Mouse (Mus musculus): ENCODE measurements around the gene Pcnx2. TPM values are rescaled to one million over a fixed set of nuclear protein-coding genes. Genes with fewer than 3 reads are reported as not detected.

Pcnx2 gene
- total and polyA plus RNA-seq, 3 experiments: not detected

GRCm38 (mm10) chr8:125727797-125728196 is 170.3 kb downstream of the Pcnx2 start:
- H3K4me2 ChIP-seq (ENCODE audit: insufficient read depth, low read depth, poor library complexity, severe bottlenecking): no peak overlapping the region
- peaks cover 7 to 21% of the 10 kb centered on the region in 2 experiments for H3K4me1 ChIP-seq (ENCODE audit: control insufficient read depth in 1 of 2, insufficient read depth in 2 of 2)
- DNase-seq (ENCODE audit: extremely low read depth): no peak
- dilution Hi-C loops (cut with MboI; ENCODE audit: extremely low pct_ligation_motif_present, extremely low pct_unique_long_range_greater_than_20kb, low sequenced_read_pairs) (no loop called here), in situ Hi-C loops (cut with MboI; ENCODE audit: low pct_ligation_motif_present, low pct_unique_long_range_greater_than_20kb, low sequenced_read_pairs) (no loop called here)
- H3K27ac ChIP-seq (ENCODE audit: insufficient read depth, low read depth): no peak overlapping the region
- H3K4me3 ChIP-seq (replicated peaks in 1 of 3; ENCODE audit: low read depth in 2 of 3, low read length in 2 of 3, poor library complexity in 1 of 3): no peak overlapping the region
- H3K9me3 ChIP-seq (replicated peaks; ENCODE audit: low read length): no peaks in the 10 kb centered on the region
- no peaks in the 10 kb centered on the region for H3K36me3 ChIP-seq (replicated peaks in 1 of 2; ENCODE audit: control insufficient read depth in 1 of 2, insufficient read depth in 1 of 2, low read length in 1 of 2)
- no peak for TF ChIP-seq E2F4 (IDR thresholded peaks at IDR 0.05; ENCODE audit: insufficient replicate concordance, low read depth, low read length)
- no peak for TF ChIP-seq ETS1 (conservative IDR thresholded peaks at IDR 0.05; ENCODE audit: low read depth, low read length)
- TF ChIP-seq HCFC1 (IDR thresholded peaks at IDR 0.05; ENCODE audit: low read depth, low read length): no peak
- no peak for TF ChIP-seq MAX (IDR thresholded peaks at IDR 0.05; ENCODE audit: low read length)
- TF ChIP-seq MXI1 (IDR thresholded peaks at IDR 0.05; ENCODE audit: low read depth, low read length): no peak
- no peak for TF ChIP-seq USF2 (conservative IDR thresholded peaks at IDR 0.05; ENCODE audit: low read depth, low read length)
- TF ChIP-seq ZKSCAN1 (IDR thresholded peaks at IDR 0.05; ENCODE audit: borderline replicate concordance, low read depth, low read length): no peak
- no peak for TF ChIP-seq PAX5 (IDR thresholded peaks at IDR 0.05; ENCODE audit: low read length)
- TF ChIP-seq BHLHE40 (IDR thresholded peaks at IDR 0.05; ENCODE audit: low read depth, low read length): no peak
- no peak for TF ChIP-seq RCOR1 (conservative IDR thresholded peaks at IDR 0.05; ENCODE audit: low read depth, low read length)
- TF ChIP-seq JUND (conservative IDR thresholded peaks at IDR 0.05; ENCODE audit: low read depth, low read length): no peak
- TF ChIP-seq ZC3H11A (IDR thresholded peaks at IDR 0.05; ENCODE audit: low read depth, low read length): no peak
- TF ChIP-seq UBTF (IDR thresholded peaks at IDR 0.05; ENCODE audit: low read depth, low read length): no peak
- TF ChIP-seq SIN3A (IDR thresholded peaks at IDR 0.05; ENCODE audit: low read length): no peak
- TF ChIP-seq NELFE (IDR thresholded peaks at IDR 0.05; ENCODE audit: low read depth, low read length): no peak
- no peak for TF ChIP-seq TCF12 (IDR thresholded peaks at IDR 0.05; ENCODE audit: low read depth, low read length)
- no peak for TF ChIP-seq EP300 (IDR thresholded peaks at IDR 0.05; ENCODE audit: low read length)
- TF ChIP-seq SMC3 (IDR thresholded peaks at IDR 0.05; ENCODE audit: low read depth, low read length): no peak
- no peak overlapping the region for H3K9ac ChIP-seq (ENCODE audit: insufficient read depth, low read depth)
- no peaks in the 10 kb centered on the region for H3K79me2 ChIP-seq (replicated peaks; ENCODE audit: control insufficient read depth, extremely low read depth, insufficient read depth, poor library complexity, severe bottlenecking)
- H3K27me3 ChIP-seq (replicated peaks): no peaks in the 10 kb centered on the region

DNA sequence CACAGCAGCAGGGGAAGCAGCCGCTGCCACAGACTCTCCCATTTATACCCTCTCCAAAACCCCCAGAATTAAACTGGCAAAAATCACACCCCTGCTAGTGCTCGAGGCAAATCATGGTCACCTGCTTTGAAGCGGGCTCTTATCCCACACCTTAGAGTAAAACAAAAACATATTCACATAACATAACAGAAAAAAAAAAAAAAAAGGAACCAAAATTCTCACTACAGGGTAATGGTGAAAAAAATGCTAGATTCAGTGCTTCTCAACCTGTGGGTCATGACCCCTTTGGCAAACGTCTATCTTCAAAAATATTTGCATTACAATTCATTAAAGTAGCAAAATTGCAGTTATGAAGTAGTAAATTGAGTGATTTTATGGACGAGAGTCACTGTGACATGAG is 171.1 kb downstream of the Pcnx2 start:
- DNase-seq (ENCODE audit: extremely low read depth): no peak
- Histone ChIP-seq H3K27me3 (replicated peaks) (no peaks in the 10 kb centered on the region), H3K9me3 (replicated peaks; ENCODE audit: low read length) (no peaks in the 10 kb centered on the region), H3K4me3 (replicated peaks in 1 of 3; ENCODE audit: low read depth in 2 of 3, low read length in 2 of 3, poor library complexity in 1 of 3) (no peak overlapping the region), H3K9ac (ENCODE audit: insufficient read depth, low read depth) (no peak overlapping the region), H3K79me2 (replicated peaks; ENCODE audit: control insufficient read depth, extremely low read depth, insufficient read depth, poor library complexity, severe bottlenecking) (no peaks in the 10 kb centered on the region), H3K4me2 (ENCODE audit: insufficient read depth, low read depth, poor library complexity, severe bottlenecking) (no peak overlapping the region), H3K4me1 (ENCODE audit: control insufficient read depth in 1 of 2, insufficient read depth in 2 of 2) (peaks cover 7 to 21% of the 10 kb centered on the region in 2 experiments), H3K27ac (ENCODE audit: insufficient read depth, low read depth) (no peak overlapping the region), H3K36me3 (replicated peaks in 1 of 2; ENCODE audit: control insufficient read depth in 1 of 2, insufficient read depth in 1 of 2, low read length in 1 of 2) (no peaks in the 10 kb centered on the region)
- in situ Hi-C loops (cut with MboI; ENCODE audit: low pct_ligation_motif_present, low pct_unique_long_range_greater_than_20kb, low sequenced_read_pairs): no loop called here
- dilution Hi-C loops (cut with MboI; ENCODE audit: extremely low pct_ligation_motif_present, extremely low pct_unique_long_range_greater_than_20kb, low sequenced_read_pairs): no loop called here
- no peak for TF ChIP-seq RCOR1 (conservative IDR thresholded peaks at IDR 0.05; ENCODE audit: low read depth, low read length)
- TF ChIP-seq ZNF384 (IDR thresholded peaks at IDR 0.05; ENCODE audit: low read depth, low read length): peak; percentile 64
